Mouse (Mus musculus) adrenal gland (tissue): Measurements from ENCODE around the gene Thyn1.

Source experiments
- intact Hi-C: fragments of 180-260 bp; cut with DNase I; formaldehyde crosslinking; loops from one replicate; pipeline ENCODE4 v1.15.1; 2025

Gene Thyn1

DNA sequence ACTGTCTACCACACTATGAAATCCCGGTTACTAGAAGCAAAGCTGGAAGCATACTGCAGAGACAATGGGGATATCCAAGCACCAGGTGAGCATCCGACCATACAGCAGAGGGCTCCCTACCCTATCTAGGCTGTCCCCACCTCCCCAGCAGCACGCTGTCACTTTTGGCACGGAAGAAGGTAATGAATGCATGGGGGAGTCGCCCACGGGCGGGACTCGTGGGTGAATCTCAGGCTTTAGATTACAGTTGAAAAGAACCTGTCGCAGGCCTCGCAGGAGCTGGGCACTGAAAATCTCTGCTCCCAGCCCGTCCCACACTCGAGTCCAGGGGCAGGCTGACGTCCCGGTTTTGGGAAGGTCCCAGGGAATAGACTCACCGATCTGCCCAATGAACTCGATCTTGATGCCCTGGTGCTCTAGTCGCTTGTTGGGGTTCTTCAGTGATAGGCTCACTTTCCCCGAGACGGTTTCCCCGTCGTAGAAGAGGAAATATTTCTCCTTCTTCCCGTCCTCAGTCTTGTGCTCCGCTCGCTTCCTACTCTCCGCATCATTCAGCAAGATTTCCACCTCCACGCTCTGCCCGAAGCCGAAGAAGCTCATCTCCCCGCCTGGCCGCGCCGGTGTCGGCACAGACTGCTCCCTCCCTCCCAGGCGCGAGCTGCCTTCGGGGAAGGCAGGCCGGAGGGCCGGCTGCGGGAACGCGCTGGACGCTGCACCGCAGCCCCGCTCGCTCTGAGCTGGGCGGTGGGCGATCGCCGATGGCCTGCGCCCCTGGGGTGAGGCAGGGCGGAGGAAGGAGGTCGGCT is 29.7 kb downstream of the Thyn1 start:
- intact Hi-C loops: no loop called here

DNA sequence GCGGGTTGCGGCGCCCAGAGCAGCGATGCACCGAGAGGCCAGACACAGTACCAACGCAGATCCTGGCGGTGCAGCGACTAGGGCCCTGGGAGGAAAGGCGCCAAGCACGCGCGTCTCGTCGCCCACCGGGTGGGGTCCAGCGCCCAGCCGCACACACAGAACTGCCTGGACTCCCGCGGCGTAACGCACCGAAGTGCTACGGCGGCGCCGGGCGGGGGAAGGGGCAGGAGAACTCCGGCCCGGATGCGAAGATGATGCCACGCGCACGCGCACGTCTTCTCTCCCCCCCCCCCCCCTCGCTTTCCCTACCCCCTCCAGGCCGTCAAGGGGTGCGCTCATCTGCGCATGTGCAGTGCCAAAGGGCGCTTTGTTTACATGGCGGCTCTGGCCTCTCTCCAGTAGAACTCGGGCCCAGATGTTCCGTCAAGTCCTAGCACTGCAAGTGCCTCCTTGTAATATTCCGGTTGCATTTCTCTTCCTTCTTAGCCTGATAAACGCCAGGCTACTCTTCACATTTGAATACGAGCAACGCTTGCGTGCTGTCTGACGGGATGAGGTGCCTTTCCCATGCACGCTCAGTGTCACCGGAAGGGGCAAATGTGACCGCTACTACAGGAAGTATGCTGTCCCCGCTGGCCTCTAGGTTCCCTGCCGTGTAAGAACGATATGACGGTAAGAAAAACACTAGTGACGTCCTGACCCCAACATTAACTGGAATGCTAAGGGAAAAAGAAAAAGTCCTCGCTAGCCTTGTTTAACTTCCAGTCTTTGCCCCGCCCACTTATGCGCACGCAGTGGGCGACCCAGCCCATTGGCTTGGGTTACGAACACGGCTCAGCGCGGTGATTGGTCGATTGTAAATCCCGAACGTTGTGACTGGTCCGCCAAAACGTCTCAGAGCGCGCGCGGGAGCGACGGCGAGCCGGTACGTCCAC is 30.6 kb downstream of the Thyn1 start, which contains the start of the genes Vps26b and Ncapd3:
Gene Vps26b, minus strand, starts transcription at position 238 of the 935 bp plus-strand sequence.
Gene Ncapd3, plus strand, starts transcription at position 348 of the 935 bp plus-strand sequence.
- intact Hi-C loops: loop anchor here (5.0 kb wide), 1 partner anchor 33 kb away; the partner anchor contains the start of genes Acad8 and Thyn1

DNA sequence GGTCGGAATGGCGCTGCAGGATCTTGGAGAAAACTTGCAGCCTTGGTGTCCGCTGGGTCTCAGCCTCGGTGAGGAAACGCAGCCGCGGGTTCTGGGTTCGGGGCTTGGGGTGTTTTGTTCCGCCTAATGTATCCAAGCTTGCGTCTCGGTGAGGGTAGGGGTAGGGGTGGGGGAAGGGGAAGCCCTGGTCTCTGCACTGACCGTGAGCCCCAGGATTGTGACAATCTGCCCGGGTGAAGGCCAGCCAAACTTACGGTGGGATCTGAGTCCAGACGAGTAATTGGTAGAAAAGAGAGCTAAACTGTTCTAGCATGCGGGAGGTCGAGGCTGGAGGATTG is 31.2 kb downstream of the Thyn1 start:
- intact Hi-C loops: loop anchor here (5.0 kb wide), 1 partner anchor 33 kb away; the partner anchor contains the start of genes Acad8 and Thyn1

DNA sequence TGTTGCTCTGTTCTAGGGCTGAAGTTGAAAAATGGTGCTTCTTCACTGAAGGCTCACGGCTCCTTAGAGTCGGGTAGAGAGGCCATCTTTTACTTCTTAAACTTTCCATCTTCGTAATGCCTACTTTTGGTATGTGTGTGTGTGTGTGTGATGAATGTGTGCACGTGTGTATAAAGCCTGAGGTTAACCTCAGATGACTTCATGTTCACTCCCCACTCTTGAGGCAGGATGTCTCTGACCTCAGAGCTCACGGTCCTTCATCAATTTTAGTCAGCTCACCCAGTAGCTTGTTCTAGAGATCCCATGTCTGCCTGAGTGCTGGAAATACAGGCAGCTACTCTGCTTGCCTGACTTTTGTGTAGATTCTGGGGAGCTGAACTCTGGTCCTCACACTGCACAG is 44.4 kb downstream of the Thyn1 start:
- intact Hi-C loops: no loop called here

GRCm38 (mm10) chr9:27049492-27049891 is 50.0 kb downstream of the Thyn1 start:
- intact Hi-C loops: no loop called here
